Mouse (Mus musculus): Measurements from ENCODE around the gene Stx8.

DNA sequence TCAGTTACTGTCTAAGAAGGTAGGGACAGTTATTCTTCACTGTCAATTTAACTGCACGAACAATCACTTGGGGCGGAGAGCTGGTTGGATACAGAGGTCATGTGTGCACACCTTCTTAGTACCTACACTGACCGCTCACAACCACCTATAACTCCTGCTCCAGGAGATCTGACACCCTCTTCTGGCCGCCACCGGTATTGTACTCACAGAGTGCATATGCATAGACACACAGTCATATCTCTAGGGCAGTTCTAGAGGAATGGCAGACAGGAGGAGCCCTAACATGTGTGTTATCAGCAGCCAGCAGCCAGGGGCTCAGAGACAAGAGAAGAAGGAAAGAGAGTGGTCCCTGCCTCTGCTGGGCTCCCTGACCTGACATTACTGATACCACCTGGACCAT is 265.6 kb downstream of the Stx8 start:
- TF ChIP-seq CTCF (IDR thresholded peaks at IDR 0.05; ENCODE audit: insufficient read depth, low read length) (no peak), POLR2A (IDR thresholded peaks at IDR 0.05; ENCODE audit: borderline replicate concordance, extremely low read depth, low read depth, low read length) (no peak)
